Mouse (Mus musculus) forebrain, postnatal 0 days (tissue): Measurements from ENCODE around the gene Mllt11. TPM values are rescaled to one million over a fixed set of nuclear protein-coding genes. Genes with fewer than 3 reads are reported as not detected.

Experiments
- ATAC-seq: fragments of 200-750 bp; cut with Nextera tagmentation; 2 replicates; pipeline ENCODE4 v1.8.0; 2017; ENCODE audit warnings: mild to moderate bottlenecking, moderate library complexity
- DNase-seq: peaks from one replicate; pipeline ENCODE4 v3.0.0-alpha.2; 2015
- H3K27ac ChIP-seq: fragments of 300-500 bp; sonication (generic); 2 replicates; pipeline ENCODE4 v1.5.1; 2014; ENCODE audit warnings: low read depth, mild to moderate bottlenecking, antibody characterized with exemption, low read length, moderate library complexity, mixed read lengths
- H3K27me3 ChIP-seq: fragments of 300-500 bp; sonication (generic); 2 replicates; pipeline ENCODE4 v1.6.1; 2014; ENCODE audit warnings: mild to moderate bottlenecking, low read length, mixed read lengths; ENCODE audit not compliant: insufficient read depth
- H3K36me3 ChIP-seq: fragments of 300-500 bp; sonication (generic); 2 replicates; pipeline ENCODE4 v1.6.1; 2014; ENCODE audit warnings: mild to moderate bottlenecking, moderate library complexity; ENCODE audit not compliant: insufficient read depth
- H3K4me1 ChIP-seq: fragments of 300-500 bp; sonication (generic); 2 replicates; pipeline ENCODE4 v1.6.1; 2014; ENCODE audit warnings: antibody characterized with exemption; ENCODE audit not compliant: insufficient read depth
- H3K4me2 ChIP-seq: fragments of 300-500 bp; sonication (generic); 2 replicates; pipeline ENCODE4 v1.6.1; 2014; ENCODE audit warnings: low read depth, mild to moderate bottlenecking, moderate library complexity
- H3K4me3 ChIP-seq: fragments of 300-500 bp; sonication (generic); 2 replicates; pipeline ENCODE4 v1.5.1; 2014; ENCODE audit warnings: low read depth, low read length, mixed read lengths
- H3K9ac ChIP-seq: fragments of 300-500 bp; sonication (generic); 2 replicates; pipeline ENCODE4 v1.6.1; 2014; ENCODE audit warnings: mild to moderate bottlenecking
- H3K9me3 ChIP-seq: fragments of 300-500 bp; sonication (generic); 2 replicates; pipeline ENCODE4 v1.6.1; 2016; ENCODE audit warnings: low read length
- CTCF ChIP-seq: sonication (generic); IDR thresholded peaks from 2 replicates; pipeline ENCODE4 v1.5.1; 2016; ENCODE audit warnings: antibody characterized with exemption, control low read depth, low read depth
- WGBS: fragments of 180-500 bp; shearing (Covaris S2); extraction: QIAGEN DNeasy Blood & Tissue Kit; methylation state at CpG from one replicate; pipeline ENCODE4 v1.1.7; 2014; 5-methylcytosine and 5-hydroxymethylcytosine counted together
- polyA plus RNA-seq: library from polyadenylated mRNA; unstranded; fragments of >200 nt; fragmentation: Nextera tagmentation; extraction: Ambion mirVana; gene quantifications from 2 replicates; pipeline ENCODE4 v1.2.1, GENCODE M21; 2015
- total RNA-seq: library from RNA; depleted of rRNA; stranded (reverse); fragments of >200 nt; gene quantifications from 2 replicates; pipeline ENCODE4 v1.2.3, GENCODE M21; 2014

Gene Mllt11
- total and polyA plus RNA-seq, 2 experiments from 2014 or later, result 207 to 578 TPM

- WGBS, result 61% methylated on average over 5 of the region's 5 CpGs
- H3K4me3 ChIP-seq, result no peak overlapping the region
- no peaks in the 10 kb centered on the region for H3K9me3 ChIP-seq
- DNase-seq (no peak), ATAC-seq (no peak; the same call in 1 of the 2 replicates)
- no peak overlapping the region for H3K27ac ChIP-seq
- peaks cover 12% of the 10 kb centered on the region for H3K36me3 ChIP-seq
- H3K4me1 ChIP-seq, result no peaks in the 10 kb centered on the region
- no peak overlapping the region for H3K4me2 ChIP-seq
- no peak for TF ChIP-seq CTCF
- H3K27me3 ChIP-seq, result no peaks in the 10 kb centered on the region
- H3K9ac ChIP-seq, result no peak overlapping the region
Observed at GRCm38 (mm10) chr3:95246465-95247231, 14.7 kb upstream of the Mllt11 start.

- Histone ChIP-seq H3K36me3 (peaks cover 11% of the 10 kb centered on the region), H3K27me3 (no peaks in the 10 kb centered on the region), H3K4me2 (no peak overlapping the region), H3K4me3 (no peak overlapping the region), H3K27ac (no peak overlapping the region), H3K9ac (no peak overlapping the region), H3K4me1 (no peaks in the 10 kb centered on the region), H3K9me3 (no peaks in the 10 kb centered on the region)
- TF ChIP-seq CTCF, result no peak
- no peak for ATAC-seq
- no peak for DNase-seq
- WGBS, result 81% methylated on average over 2 of the region's 2 CpGs
Observed at GRCm38 (mm10) chr3:95243086-95243485, 11.1 kb upstream of the Mllt11 start.

GRCm38 (mm10) chr3:95241498-95241897 is 9.5 kb upstream of the Mllt11 start, which contains the start of gene Gm128:
Gm128 (minus strand) TSS chr3:95241598.
- Histone ChIP-seq H3K27me3 (no peaks in the 10 kb centered on the region), H3K27ac (no peak within 1 kb of the TSS), H3K36me3 (peaks cover 16% of the 10 kb centered on the region), H3K9ac (no peak within 1 kb of the TSS), H3K4me2 (no peak within 1 kb of the TSS), H3K4me3 (no peak within 1 kb of the TSS), H3K9me3 (no peaks in the 10 kb centered on the region), H3K4me1 (no peaks in the 10 kb centered on the region)
- no peak for DNase-seq
- ATAC-seq, result no peak
- TF ChIP-seq CTCF, result no peak
- 83% methylated on average over 7 of the region's 7 CpGs for WGBS

GRCm38 (mm10) chr3:95240900-95241299 is 8.9 kb upstream of the Mllt11 start:
- Histone ChIP-seq H3K9me3 (no peaks in the 10 kb centered on the region), H3K9ac (no peak overlapping the region), H3K27ac (no peak overlapping the region), H3K4me2 (no peak overlapping the region), H3K27me3 (no peaks in the 10 kb centered on the region), H3K4me3 (no peak overlapping the region), H3K4me1 (no peaks in the 10 kb centered on the region), H3K36me3 (peaks cover 20% of the 10 kb centered on the region)
- DNase-seq (no peak), ATAC-seq (0 out of 2 replicates have a peak, but pooled peaks have one; percentile 14)
- TF ChIP-seq CTCF, result no peak
- 36% methylated on average over 17 of the region's 17 CpGs for WGBS

GRCm38 (mm10) chr3:95239971-95240370 is 8.0 kb upstream of the Mllt11 start:
- no peak overlapping the region for H3K27ac ChIP-seq
- no peaks in the 10 kb centered on the region for H3K9me3 ChIP-seq
- H3K36me3 ChIP-seq, result peaks cover 29% of the 10 kb centered on the region
- TF ChIP-seq CTCF, result no peak
- no peak overlapping the region for H3K4me2 ChIP-seq
- H3K4me3 ChIP-seq, result no peak overlapping the region
- 89% methylated on average over 12 of the region's 12 CpGs for WGBS
- DNase-seq (no peak), ATAC-seq (no peak)
- no peaks in the 10 kb centered on the region for H3K27me3 ChIP-seq
- no peak overlapping the region for H3K9ac ChIP-seq
- no peaks in the 10 kb centered on the region for H3K4me1 ChIP-seq

- no peak for TF ChIP-seq CTCF
- no peaks in the 10 kb centered on the region for H3K27me3 ChIP-seq
- H3K36me3 ChIP-seq, result peaks cover 39% of the 10 kb centered on the region
- no peak overlapping the region for H3K4me2 ChIP-seq
- no peak overlapping the region for H3K9ac ChIP-seq
- whole genome bisulfite sequencing, result 88% methylated on average over 6 of the region's 6 CpGs
- no peak overlapping the region for H3K27ac ChIP-seq
- no peak for DNase-seq
- H3K9me3 ChIP-seq, result no peaks in the 10 kb centered on the region
- no peaks in the 10 kb centered on the region for H3K4me1 ChIP-seq
- no peak overlapping the region for H3K4me3 ChIP-seq
- no peak for ATAC-seq
Observed at GRCm38 (mm10) chr3:95239022-95239421, 7.1 kb upstream of the Mllt11 start.

GRCm38 (mm10) chr3:95237541-95238099 is 5.6 kb upstream of the Mllt11 start:
- Histone ChIP-seq H3K4me3 (no peak overlapping the region), H3K36me3 (peaks cover 51% of the 10 kb centered on the region), H3K4me1 (no peaks in the 10 kb centered on the region), H3K4me2 (no peak overlapping the region), H3K9me3 (no peaks in the 10 kb centered on the region), H3K9ac (no peak overlapping the region), H3K27me3 (no peaks in the 10 kb centered on the region), H3K27ac (no peak overlapping the region)
- WGBS, result 90% methylated on average over 8 of the region's 8 CpGs
- TF ChIP-seq CTCF, result no peak
- DNase-seq (no peak), ATAC-seq (no peak)
